Mouse (Mus musculus) hematopoietic stem cell, adult 5-6 weeks (primary cell): ENCODE measurements around the gene Serpina3i. TPM values are rescaled to one million over a fixed set of nuclear protein-coding genes. Genes with fewer than 3 reads are reported as not detected.

Experiments
- ATAC-seq, 2 experiments: fragments of 125-278 bp in 1 of 2; replicated peaks in 1 of 2; 2 replicates each; pipeline ENCODE4 v1.8.0; 2016 to 2017; ENCODE audit warnings: inconsistent platforms in 2 of 2, mild to moderate bottlenecking in 2 of 2, moderate number of reproducible peaks in 2 of 2, low read depth in 1 of 2, moderate TSS enrichment in 1 of 2; ENCODE audit not compliant: low FRiP score in 2 of 2, poor library complexity in 2 of 2, severe bottlenecking in 2 of 2, insufficient read depth in 1 of 2, low TSS enrichment in 1 of 2
- total RNA-seq: library from RNA; stranded (forward); fragments of 172-1452, 232-1000 nt; gene quantifications from 2 replicates; pipeline ENCODE4 v1.2.3, GENCODE M21; 2017

Serpina3i gene
- total RNA-seq, 1 experiment from 2014 or later: 0.10 TPM

GRCm38 (mm10) chr12:104278216-104279055 is 15.5 kb downstream of the Serpina3i start:
- no peak for ATAC-seq

DNA sequence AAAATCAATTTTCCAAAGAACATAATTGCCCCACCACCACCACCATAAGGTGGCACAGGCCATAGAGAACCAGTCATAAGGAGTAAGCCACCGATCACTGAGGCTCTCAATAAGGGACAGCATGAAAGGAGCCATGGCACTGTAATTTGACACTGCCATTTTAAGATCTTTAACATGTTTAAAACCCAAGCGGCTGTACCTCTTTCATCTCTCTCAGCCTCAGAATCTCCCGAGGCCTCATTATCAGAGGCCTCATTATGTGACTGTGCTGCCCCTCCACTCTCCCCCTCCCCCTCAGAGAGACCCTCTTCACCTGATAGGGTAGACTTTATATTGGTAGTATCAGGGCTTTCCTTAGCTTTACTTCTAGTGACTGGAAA is 16.1 kb downstream of the Serpina3i start:
- ATAC-seq: no peak

GRCm38 (mm10) chr12:104283380-104283779 is 20.5 kb downstream of the Serpina3i start:
- ATAC-seq: no peak

DNA sequence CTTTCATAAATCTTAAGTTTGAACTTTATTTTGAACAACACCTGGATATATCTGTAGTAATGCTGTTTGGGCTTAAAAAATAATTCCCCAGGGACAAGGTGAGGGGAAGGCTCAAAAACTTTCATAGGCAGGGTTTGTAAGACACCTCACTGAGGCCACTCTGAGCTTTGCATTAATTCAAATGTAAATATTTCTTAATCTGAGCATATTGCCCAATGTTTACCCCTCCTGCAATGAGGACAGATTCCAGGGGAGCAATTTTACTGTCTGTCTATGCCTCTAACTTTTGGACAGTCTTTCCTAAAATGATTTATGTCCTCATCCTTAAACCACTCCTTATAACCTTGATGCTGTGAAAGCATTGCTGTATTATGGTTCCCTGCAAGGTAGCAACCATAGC is 25.4 kb downstream of the Serpina3i start:
- no peak for ATAC-seq

- ATAC-seq: no peak
Measured at GRCm38 (mm10) chr12:104289872-104290271, 26.9 kb downstream of the Serpina3i start.

DNA sequence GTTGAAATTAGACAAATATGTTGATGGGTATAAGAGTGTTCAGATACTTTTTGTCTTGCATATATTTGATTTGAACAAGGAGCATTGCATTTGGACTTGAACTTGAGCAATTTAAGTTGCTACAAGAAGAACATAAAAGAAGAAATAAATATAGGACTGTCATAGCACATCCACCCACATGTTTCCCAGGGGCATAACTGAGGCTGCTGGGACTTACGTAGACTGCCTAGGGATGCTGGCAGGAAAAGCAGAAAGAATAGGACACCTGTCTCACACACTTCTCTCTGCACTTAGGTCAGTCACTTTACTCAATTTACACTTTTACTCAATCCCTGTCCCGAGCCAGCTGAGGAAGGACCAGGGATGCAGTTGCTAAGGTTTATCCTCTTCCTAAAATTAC is 31.0 kb downstream of the Serpina3i start:
- ATAC-seq: no peak

GRCm38 (mm10) chr12:104298049-104298448 is 35.1 kb downstream of the Serpina3i start:
- no peak for ATAC-seq

GRCm38 (mm10) chr12:104305991-104306390 is 43.1 kb downstream of the Serpina3i start:
- no peak for ATAC-seq

GRCm38 (mm10) chr12:104314253-104314652 is 51.3 kb downstream of the Serpina3i start, which contains the start of gene Serpina3j:
Gene Serpina3j, plus strand, starts transcription at chr12:104314553.
- no peak for ATAC-seq

Other genes starting within 250 kb of the Serpina3i start
- not detected in 2 replicates for gene Serpina9, start 249.4 kb upstream of the Serpina3i start, total RNA-seq
- gene Serpina12, start 218.7 kb upstream of the Serpina3i start, total RNA-seq: not detected in 2 replicates
- not detected in 2 replicates for gene Serpina5, start 162.0 kb upstream of the Serpina3i start, total RNA-seq
- not detected in 2 replicates for gene Serpina3a, start 150.4 kb upstream of the Serpina3i start, total RNA-seq
- not detected in 2 replicates for gene Serpina3b, start 135.1 kb upstream of the Serpina3i start, total RNA-seq
- gene Serpina3c, start 109.3 kb upstream of the Serpina3i start, total RNA-seq: not detected in 2 replicates
- gene Serpina3f, start 48.6 kb upstream of the Serpina3i start, total RNA-seq: 7.3 and 9.6 TPM in 2 replicates
- 197 and 202 TPM in 2 replicates for gene Serpina3g, start 26.9 kb upstream of the Serpina3i start, total RNA-seq
- gene Serpina3j, start 51.4 kb downstream of the Serpina3i start, total RNA-seq: not detected in 2 replicates
- gene Serpina3k, start 75.4 kb downstream of the Serpina3i start, total RNA-seq: not detected in 2 replicates
- gene Serpina3m, start 75.4 kb downstream of the Serpina3i start, total RNA-seq: not detected in 2 replicates
- not detected in 2 replicates for gene Serpina3n, start 143.6 kb downstream of the Serpina3i start, total RNA-seq
- gene Gsc, start 210.2 kb downstream of the Serpina3i start, total RNA-seq: not detected in 2 replicates